Mouse (Mus musculus): Measurements from ENCODE around the gene Tmod2.

GRCm38 (mm10) chr9:75522217-75522616, 88.9 kb downstream of the Tmod2 start:
- TF ChIP-seq POLR2A (IDR thresholded peaks at IDR 0.05; ENCODE audit: low read depth, low read length) (no peak), CTCF (IDR thresholded peaks at IDR 0.05; ENCODE audit: borderline replicate concordance, insufficient read depth, low read length) (no peak)
